Mouse (Mus musculus) heart, adult 2 months (tissue): ENCODE measurements around the gene Pcdh7.

Experiments used
- CTCF ChIP-seq: fragments of 200-600 bp; IDR thresholded peaks from 2 replicates; pipeline ENCODE4 v1.8.1; 2022; ENCODE audit warnings: antibody characterized with exemption, mild to moderate bottlenecking, moderate library complexity
- POLR2A ChIP-seq: fragments of 200-500 bp; IDR thresholded peaks from 2 replicates; pipeline ENCODE4 v1.6.1; 2011; ENCODE audit warnings: mild to moderate bottlenecking, low read depth, low read length, control low read depth; ENCODE audit not compliant: insufficient read depth

- no peak for TF ChIP-seq CTCF
- TF ChIP-seq POLR2A = no peak
Observed at GRCm38 (mm10) chr5:57931738-57932137, 214.0 kb downstream of the Pcdh7 start.
